In genomic region chr1:180407727-180408719, GRCm38 (mm10) we compare ENCODE assay signal across 7 mouse cellular contexts.
A peak's percentile ranks its signal among the peaks of the same experiment; 100 is the strongest.
DNase-seq lines count a peak whose midpoint lies in the region; ATAC-seq and TF ChIP-seq lines count a peak whose summit lies in the region.

No protein-coding gene starts in this region.

- H3K36me3 ChIP-seq in intestine, embryonic 14.5 days (ENCODE audit: control insufficient read depth, insufficient read depth, low read length), result no peaks in the 10 kb centered on the region
- H3K36me3 ChIP-seq in intestine, postnatal 0 days (ENCODE audit: control insufficient read depth, insufficient read depth), result peaks cover 3% of the 10 kb centered on the region; the same call in 1 of the 2 replicates
- no peaks in the 10 kb centered on the region for H3K36me3 ChIP-seq in embryonic facial prominence, embryonic 12.5 days
- H3K36me3 ChIP-seq in limb, embryonic 14.5 days (ENCODE audit: control insufficient read depth, insufficient read depth, low read length), result peaks cover 7% of the 10 kb centered on the region

- TF ChIP-seq CTCF in intestine, postnatal 0 days (IDR thresholded peaks at IDR 0.05; ENCODE audit: low read depth), result no peak

- H3K27me3 ChIP-seq in intestine, embryonic 14.5 days (replicated peaks; ENCODE audit: control insufficient read depth, insufficient read depth, low read length), result no peaks in the 10 kb centered on the region
- H3K27me3 ChIP-seq in intestine, postnatal 0 days (replicated peaks; ENCODE audit: control insufficient read depth, insufficient read depth, low read length), result no peaks in the 10 kb centered on the region
- no peaks in the 10 kb centered on the region for H3K27me3 ChIP-seq in embryonic facial prominence, embryonic 12.5 days
- no peaks in the 10 kb centered on the region for H3K27me3 ChIP-seq in limb, embryonic 14.5 days (ENCODE audit: control insufficient read depth, insufficient read depth, low read length)

- no peak overlapping the region for H3K4me2 ChIP-seq in intestine, embryonic 14.5 days (ENCODE audit: low read length)
- H3K4me2 ChIP-seq in intestine, postnatal 0 days (replicated peaks; ENCODE audit: low read depth), result no peak overlapping the region
- no peak overlapping the region for H3K4me2 ChIP-seq in embryonic facial prominence, embryonic 12.5 days (replicated peaks)
- no peak overlapping the region for H3K4me2 ChIP-seq in limb, embryonic 14.5 days (replicated peaks; ENCODE audit: low read depth, low read length, severe bottlenecking)

- H3K4me3 ChIP-seq in intestine, embryonic 14.5 days (ENCODE audit: low read depth, low read length), result no peak overlapping the region
- no peak overlapping the region for H3K4me3 ChIP-seq in intestine, postnatal 0 days (ENCODE audit: low read depth, low read length)
- no peak overlapping the region for H3K4me3 ChIP-seq in embryonic facial prominence, embryonic 12.5 days
- no peak overlapping the region for H3K4me3 ChIP-seq in limb, embryonic 14.5 days (replicated peaks; ENCODE audit: low read length)

- no peak for DNase-seq in intestine, embryonic 14.5 days (ENCODE audit: low spot score)
- peak; percentile 18 for DNase-seq in Muller cell, postnatal 12 days (ENCODE audit: inconsistent ontology term)
- DNase-seq in limb, embryonic 14.5 days (ENCODE audit: low spot score), result no peak
- no peak for DNase-seq in right cerebral cortex, postnatal 36 days (ENCODE audit: low spot score in 2 of 2)

- H3K9ac ChIP-seq in intestine, embryonic 14.5 days (ENCODE audit: low read length), result no peak overlapping the region
- no peak overlapping the region for H3K9ac ChIP-seq in intestine, postnatal 0 days (ENCODE audit: low read depth, low read length)
- no peak overlapping the region for H3K9ac ChIP-seq in embryonic facial prominence, embryonic 12.5 days
- no peak overlapping the region for H3K9ac ChIP-seq in limb, embryonic 14.5 days (ENCODE audit: low read depth, low read length, severe bottlenecking)

- TF ChIP-seq POLR2A in limb, embryonic 14.5 days (IDR thresholded peaks at IDR 0.05; ENCODE audit: borderline replicate concordance, extremely low read depth, insufficient read depth, insufficient read length), result no peak

- 64% methylated on average over 18 of the region's 18 CpGs for WGBS in intestine, embryonic 14.5 days
- WGBS in intestine, postnatal 0 days, result 75% methylated on average over 18 of the region's 18 CpGs
- 76% methylated on average over 18 of the region's 18 CpGs for WGBS in embryonic facial prominence, embryonic 12.5 days
- 73% methylated on average over 18 of the region's 18 CpGs for WGBS in limb, embryonic 14.5 days

- no peak for ATAC-seq in intestine, embryonic 14.5 days (replicated peaks; ENCODE audit: low FRiP score, low TSS enrichment, low read depth)
- no peak for ATAC-seq in intestine, postnatal 0 days
- no peak for ATAC-seq in embryonic facial prominence, embryonic 12.5 days (ENCODE audit: insufficient number of reproducible peaks, insufficient read depth, low FRiP score, low TSS enrichment)
- ATAC-seq in limb, embryonic 14.5 days (ENCODE audit: low FRiP score, low read depth), result no peak
- ATAC-seq in megakaryocyte-erythroid progenitor cell, adult 5-6 weeks (replicated peaks; ENCODE audit: low FRiP score, low TSS enrichment, poor library complexity, severe bottlenecking), result no peak

- H3K4me1 ChIP-seq in intestine, embryonic 14.5 days (replicated peaks; ENCODE audit: control insufficient read depth, insufficient read depth, low read length), result peaks cover 44% of the 10 kb centered on the region
- peaks cover 22% of the 10 kb centered on the region for H3K4me1 ChIP-seq in intestine, postnatal 0 days (replicated peaks; ENCODE audit: control insufficient read depth, insufficient read depth, low read length)
- peaks cover 52% of the 10 kb centered on the region for H3K4me1 ChIP-seq in embryonic facial prominence, embryonic 12.5 days
- H3K4me1 ChIP-seq in limb, embryonic 14.5 days (ENCODE audit: control insufficient read depth, insufficient read depth, low read length), result peaks cover 48% of the 10 kb centered on the region

- peak overlapping the region; percentile 59 for H3K27ac ChIP-seq in intestine, embryonic 14.5 days (ENCODE audit: low read depth)
- H3K27ac ChIP-seq in intestine, postnatal 0 days (ENCODE audit: low read depth, low read length), result no peak overlapping the region
- H3K27ac ChIP-seq in embryonic facial prominence, embryonic 12.5 days, result 0 out of 2 replicates have a peak overlapping the region, but pooled peaks have one; percentile 37
- peak overlapping the region; percentile 16 for H3K27ac ChIP-seq in limb, embryonic 14.5 days (replicated peaks; ENCODE audit: low read depth, low read length)

- no peaks in the 10 kb centered on the region for H3K9me3 ChIP-seq in intestine, embryonic 14.5 days (ENCODE audit: control insufficient read depth, low read length)
- no peaks in the 10 kb centered on the region for H3K9me3 ChIP-seq in intestine, postnatal 0 days (ENCODE audit: control insufficient read depth)
- H3K9me3 ChIP-seq in embryonic facial prominence, embryonic 12.5 days, result no peaks in the 10 kb centered on the region
- no peaks in the 10 kb centered on the region for H3K9me3 ChIP-seq in limb, embryonic 14.5 days (ENCODE audit: control insufficient read depth, low read length)
